Mouse (Mus musculus) liver, adult 2 months (tissue): ENCODE data around the gene Sstr3.

Source experiments
- CTCF ChIP-seq: fragments of 200-500 bp; IDR thresholded peaks from 2 replicates; pipeline ENCODE4 v1.5.1; 2011; ENCODE audit warnings: low read depth, low read length, control low read depth
- POLR2A ChIP-seq: fragments of 200-500 bp; IDR thresholded peaks from 2 replicates; pipeline ENCODE4 v1.6.1; 2011; ENCODE audit warnings: low read length, control low read depth; ENCODE audit not compliant: insufficient read depth; ENCODE audit errors: extremely low read depth

GRCm38 (mm10) chr15:78491301-78491700 lies 53.2 kb downstream of the Sstr3 start:
- TF ChIP-seq POLR2A (no peak), CTCF (no peak)
